Mouse (Mus musculus) liver, postnatal 0 days (tissue): ENCODE results near the gene Gm44502.

Experiments used
- CTCF ChIP-seq: sonication (generic); IDR thresholded peaks from 2 replicates; pipeline ENCODE4 v1.5.1; 2016; ENCODE audit warnings: antibody characterized with exemption, low read depth
- EP300 ChIP-seq: IDR thresholded peaks from 2 replicates; pipeline ENCODE4 v1.6.1; 2016; ENCODE audit warnings: antibody characterized with exemption, low read depth, mild to moderate bottlenecking

- no peak for TF ChIP-seq CTCF
- peak; percentile 70; the same call in 1 of the 2 replicates for TF ChIP-seq EP300
Measured at GRCm38 (mm10) chr15:89396883-89397282, 32.6 kb downstream of the Gm44502 start.
